Mouse (Mus musculus) ZHBTc4 (cell line): ENCODE results near the gene Tut7.
"Not testable (repeated sequence)": the region's sequence is repeated elsewhere in the genome, so short reads cannot be mapped to it uniquely, and the experiment has no call there.

ENCODE experiments used
- DNase-seq: peaks from one replicate; pipeline ENCODE4 v3.0.0-alpha.2; 2011; ENCODE audit warnings: low read depth, low spot score

Tut7 gene

DNA sequence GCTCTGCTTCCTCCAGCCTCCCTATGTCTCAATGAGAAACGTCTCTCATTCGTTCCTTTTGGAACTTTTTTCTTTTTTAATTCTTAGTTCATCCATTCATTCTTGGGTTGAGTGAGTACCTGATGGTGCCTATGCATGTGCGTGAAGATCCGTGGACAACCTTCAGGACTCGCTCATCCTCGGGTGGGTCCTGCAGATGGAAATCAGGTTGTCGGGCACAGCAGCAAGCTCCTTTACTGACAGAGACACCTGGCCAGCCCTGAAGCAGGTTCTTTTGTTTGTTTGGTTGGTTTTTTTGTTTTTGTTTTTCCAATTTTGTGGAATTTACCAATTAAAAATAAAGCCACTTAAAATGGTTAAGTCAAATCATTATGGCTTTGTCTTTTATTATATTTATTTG lies 9.9 kb upstream of the Tut7 start:
- no peak for DNase-seq

DNA sequence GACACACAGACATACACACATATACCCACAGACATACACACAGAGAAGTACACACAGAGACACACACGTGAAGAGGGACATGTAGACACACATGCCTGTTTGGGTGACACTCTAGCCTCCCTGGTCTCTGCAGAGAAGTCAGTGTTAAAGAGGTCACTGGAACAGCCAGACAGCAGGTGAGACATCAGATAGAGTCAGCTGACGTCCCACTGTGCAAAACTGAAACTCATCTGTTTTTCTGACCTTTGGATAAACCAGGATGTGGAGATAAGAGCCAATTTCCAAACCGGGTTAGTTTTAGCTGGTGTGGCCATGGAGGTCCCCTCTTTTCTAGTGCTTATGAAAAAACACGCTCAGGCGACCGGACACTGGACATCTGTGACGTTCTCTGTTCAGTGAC lies 9.5 kb upstream of the Tut7 start:
- no peak for DNase-seq

DNA sequence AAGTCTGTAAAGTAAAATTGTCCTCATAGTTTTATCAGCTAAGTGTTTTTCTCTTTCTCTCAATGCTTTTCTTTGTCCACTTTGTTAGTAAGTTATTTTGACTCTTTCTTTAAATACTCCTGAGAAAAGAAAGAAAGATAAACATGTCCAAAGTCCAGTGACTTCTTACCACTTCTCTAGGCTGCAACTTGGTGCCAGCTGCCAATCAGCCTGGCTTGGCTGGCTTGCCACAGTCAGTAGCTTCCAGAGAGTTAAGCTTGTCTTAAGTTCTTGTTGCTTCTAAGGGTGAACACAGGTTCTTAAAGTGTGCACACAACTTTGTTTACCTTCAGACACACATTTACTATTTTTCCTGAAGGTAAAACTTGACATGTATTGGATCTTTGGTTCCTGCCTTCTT lies 3.0 kb upstream of the Tut7 start:
- DNase-seq: no peak

DNA sequence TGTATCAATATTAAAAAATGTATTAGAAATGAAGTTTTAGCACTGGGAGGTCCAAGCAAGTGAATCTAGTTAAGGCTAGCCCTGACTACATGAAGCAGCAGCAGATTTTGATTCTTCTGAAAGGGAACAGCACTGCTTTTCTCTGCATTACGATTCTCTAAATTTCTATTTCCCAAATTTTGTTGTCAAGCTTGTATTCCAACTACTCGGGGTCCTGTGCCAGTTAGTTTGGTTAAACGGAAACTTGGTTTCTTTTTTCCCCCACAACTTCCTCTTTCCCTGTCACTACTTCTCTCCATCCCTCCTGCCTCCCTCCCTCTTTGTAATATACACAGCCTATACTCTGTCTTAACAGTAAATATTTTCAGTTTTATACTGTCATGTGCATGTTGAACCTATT lies 2.1 kb downstream of the Tut7 start:
- no peak for DNase-seq

DNA sequence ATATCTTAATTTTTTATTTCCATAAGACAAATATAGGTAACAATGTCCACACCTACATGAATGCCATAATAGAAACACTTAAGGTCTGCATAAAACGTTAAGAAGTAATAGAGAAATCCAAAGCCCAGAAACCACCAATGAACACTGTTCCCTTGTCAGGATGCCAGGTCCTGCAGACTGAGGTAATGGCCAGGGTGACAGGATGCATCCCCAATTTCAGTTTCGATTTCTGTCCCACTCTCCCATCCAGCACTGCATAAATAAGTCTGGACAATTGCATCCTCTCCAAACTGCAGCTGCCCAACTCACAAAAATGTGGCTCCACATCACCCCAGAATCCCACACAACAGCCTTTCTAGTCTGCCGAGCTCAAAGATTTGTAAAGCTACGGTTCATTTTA lies 2.8 kb downstream of the Tut7 start:
- DNase-seq: no peak

DNA sequence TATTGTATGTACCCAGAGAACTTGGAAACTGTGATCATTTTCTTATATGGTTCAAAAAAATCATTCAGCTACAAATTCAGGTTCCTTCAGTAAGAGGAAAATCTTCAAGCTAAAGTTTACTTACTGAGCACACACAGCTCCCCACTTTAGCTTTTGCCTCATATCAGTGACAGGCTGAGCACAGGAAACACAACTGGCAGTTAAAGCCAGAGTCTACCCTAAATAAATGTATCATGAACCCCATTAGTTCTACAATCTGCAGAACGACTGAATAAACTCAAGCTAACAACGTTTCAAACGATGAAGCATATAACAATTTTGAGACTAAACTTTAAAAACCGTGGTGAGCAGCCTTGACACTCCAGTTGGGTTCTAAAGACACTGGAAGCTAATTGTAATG lies 5.6 kb downstream of the Tut7 start:
- no peak for DNase-seq

DNA sequence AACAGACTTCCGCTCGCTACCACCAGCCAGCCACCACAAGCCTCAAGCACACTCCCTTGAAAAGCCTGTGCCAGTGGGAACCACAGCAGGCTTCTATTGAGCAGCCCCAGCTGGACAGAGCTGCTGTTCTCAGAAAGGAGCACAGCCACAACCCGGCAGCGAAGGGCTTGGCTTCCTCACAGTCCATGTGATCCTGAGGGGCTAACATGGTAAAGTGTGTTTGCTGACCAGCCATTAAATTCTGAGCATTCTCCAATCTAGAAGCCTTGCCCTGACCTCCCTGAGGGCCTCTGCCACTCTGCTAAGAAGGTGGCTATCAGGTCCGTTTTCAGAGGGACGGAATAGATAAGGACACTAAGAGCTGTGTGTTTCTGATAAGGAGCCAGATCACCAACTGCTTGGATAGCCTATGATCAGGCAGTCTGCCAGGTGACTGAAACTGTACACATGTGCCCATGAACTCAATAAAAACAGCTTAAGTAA lies 8.8 kb downstream of the Tut7 start:
- DNase-seq: no peak

DNA sequence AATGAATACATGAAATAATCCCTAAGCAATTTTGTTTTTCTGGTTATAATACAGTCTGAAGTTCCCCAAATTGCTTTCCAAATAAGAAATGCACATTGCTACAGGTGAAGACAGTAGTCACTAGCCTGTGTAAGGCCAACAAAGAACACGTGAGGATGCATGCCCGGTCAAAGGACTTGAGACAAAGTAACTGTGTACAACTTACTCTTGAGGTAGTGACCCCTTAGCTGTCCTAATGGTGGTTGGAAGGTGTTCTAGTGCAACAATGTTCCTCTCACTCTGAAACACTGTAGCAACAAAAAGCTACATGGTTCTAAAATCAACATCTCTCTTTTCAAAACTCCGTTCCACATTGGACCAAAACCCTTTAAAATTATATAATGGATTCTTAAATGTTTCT lies 11.4 kb downstream of the Tut7 start:
- DNase-seq: no peak

DNA sequence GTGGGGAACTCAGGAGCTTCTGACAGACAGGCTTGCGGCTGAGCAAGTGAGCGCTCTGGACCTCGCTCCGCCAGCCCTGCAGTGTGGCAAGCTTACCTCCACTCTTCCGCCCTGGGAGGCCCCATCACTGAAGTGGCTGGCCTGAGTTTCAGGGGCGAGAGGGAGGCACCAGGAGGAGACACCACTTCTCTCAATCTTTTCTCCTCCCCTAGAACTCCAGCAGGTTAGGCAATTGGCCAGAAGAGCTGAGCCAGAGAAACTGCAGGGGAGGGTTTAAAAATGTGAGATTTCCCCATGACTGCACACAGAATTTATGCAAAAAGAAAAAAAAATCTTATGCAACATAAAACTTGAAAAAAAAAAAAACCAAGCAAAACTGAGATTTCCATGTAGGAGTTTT lies 21.9 kb downstream of the Tut7 start:
- no peak for DNase-seq

DNA sequence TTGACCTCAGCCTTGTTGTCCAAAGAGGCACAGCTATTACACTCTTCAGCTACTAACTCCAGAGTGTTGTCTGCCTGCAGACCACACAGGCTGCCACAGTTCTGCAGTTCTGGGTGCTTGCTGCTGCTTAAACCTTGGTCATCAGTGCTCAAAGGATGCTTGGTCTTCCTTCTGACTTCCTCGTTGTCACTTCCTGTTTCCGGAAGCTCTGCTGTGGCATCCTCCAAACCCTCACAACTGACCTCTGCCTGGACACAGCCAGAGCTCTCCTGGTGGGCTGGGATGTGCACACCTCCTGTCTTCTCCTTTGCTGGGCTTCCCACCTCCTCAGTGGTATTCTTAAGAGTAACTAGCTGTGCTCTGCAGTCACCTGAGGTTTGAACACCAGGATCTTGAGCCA lies 22.9 kb downstream of the Tut7 start:
- DNase-seq: no peak

DNA sequence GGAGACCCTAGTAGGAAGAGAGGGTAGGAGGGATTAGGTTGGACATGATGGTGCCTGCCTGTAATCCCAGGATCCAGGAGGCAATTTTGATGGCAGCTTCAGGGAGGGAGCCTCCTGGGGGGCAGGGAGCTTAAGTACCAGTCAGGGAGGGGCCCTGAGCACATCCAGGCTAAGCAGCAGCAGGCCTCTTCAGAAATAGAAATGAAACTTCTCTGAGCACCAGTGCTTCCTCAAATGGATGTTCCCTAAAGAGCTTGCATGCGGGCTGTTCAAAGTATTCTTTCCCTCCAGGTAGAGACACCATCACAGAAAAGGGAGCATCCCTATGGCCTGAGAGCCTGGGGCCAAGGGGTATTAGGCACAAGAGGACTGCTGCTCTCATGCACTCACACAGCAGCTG lies 24.6 kb downstream of the Tut7 start:
- no peak for DNase-seq

DNA sequence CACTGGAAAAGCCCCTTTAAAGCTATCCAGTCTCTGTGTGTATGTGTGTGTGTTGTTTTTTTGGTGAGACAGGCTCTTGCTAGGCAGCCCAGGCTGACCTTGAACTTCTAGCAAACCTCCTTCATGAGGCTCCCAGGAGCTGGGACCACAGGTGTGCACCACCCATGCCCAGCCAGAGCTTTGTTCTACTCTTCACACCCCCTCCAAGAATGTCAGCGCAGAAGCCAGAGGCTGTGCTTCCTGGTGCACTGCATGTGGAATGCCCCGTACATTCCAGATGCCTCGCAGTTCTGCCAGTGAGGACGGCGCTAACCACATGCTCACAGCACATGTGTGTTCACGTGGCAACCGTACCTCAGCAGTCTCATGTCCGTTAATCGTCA lies 26.5 kb downstream of the Tut7 start:
- peak; percentile 89 for DNase-seq

DNA sequence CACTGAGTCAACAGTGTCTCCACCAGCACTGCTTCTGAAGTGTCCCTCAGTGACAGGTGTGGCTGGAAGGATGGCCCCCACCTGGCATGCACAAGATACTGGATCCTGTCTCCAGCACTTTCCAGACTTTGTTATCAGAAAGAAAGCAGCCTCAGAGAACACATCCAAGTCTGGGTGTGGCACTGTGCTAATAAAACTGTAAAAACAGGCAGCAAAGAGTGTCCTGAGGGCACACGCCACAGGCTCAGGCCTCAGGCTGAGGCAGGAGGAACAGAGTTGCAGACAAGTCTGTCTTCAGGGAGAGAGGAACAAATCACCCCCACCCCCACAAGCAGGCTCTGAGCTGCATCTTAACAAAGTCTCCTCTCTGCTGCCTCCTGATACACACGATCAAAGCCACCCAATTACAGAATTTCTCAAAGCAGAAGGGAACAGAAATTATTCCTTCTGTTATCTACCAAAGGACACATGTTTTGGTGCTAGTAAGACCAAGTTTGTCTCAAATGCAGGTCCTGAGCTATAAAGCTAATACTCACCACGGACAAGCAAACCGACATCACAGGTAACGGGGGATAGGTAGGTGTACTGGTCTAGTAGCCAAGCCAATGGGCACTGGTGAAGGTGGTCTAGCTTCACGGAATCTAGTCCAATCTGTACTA lies 27.0 kb downstream of the Tut7 start:
- DNase-seq: peak; percentile 67

DNA sequence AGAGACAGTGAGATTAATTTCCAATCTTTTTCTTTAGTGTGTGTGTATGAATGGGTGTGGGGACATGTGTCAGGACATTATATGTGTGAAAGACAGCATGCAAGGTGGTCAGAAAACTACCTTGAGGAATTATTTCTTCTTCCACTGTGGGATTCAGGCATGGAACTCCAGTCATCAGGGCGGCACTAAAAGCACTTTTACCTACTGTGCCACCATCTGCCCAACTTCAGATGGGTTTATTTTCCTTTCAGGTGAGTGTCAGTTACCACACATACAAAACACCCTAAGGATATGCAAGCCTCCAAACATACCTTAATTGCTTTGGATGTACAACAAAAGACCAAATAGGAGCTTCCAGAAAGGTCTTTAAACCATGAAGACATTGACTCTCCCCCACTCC lies 28.2 kb downstream of the Tut7 start:
- no peak for DNase-seq

DNA sequence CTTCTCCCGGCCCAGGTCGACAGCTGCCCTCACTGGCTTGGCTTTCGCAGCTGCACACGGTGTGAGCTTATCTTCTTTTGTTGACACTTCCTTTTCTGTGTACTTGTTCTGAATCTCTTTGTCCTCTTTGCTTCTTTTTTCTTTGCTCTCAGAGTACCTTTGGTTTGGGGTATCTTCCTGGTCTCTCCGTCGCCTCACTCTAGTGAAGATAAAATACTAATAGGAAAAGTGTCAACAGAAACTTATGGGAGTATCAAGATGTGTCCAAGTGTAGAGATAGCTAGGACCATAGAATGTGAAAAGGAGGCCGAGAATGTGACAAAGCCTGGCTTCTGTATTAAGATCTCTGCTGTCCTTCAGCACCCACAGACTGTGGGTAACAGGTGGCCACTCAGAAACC lies 40.8 kb downstream of the Tut7 start, which contains the start of gene Gm49354:
TSS of gene Gm49354 (minus strand) at position 101 of the 400 bp plus-strand sequence.
- DNase-seq: no peak

DNA sequence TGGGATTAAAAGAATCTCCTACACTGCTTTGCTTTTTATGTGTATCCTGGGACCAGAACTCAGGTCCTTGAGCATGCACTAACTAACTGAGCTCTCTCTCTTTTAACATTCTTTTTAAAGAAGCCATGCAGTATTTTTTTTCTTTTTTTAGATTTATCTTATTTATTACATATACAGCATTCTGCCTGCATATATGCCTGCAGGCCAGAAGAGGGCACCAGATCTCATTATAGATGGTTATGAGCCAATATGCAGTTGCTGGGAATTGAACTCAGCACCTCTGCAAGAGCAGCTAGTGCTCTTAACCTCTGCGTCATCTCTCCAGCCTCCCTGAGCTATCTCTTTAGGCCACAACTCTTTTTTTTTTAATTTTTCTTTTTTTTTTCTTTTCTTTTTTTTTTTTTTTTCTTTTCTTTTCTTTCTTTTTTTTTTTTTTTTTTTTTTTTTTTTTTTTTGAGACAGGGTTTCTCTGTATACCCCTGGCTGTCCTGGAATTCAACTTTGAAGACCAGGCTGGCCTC lies 43.1 kb downstream of the Tut7 start:
- DNase-seq: not testable (repeated sequence)

DNA sequence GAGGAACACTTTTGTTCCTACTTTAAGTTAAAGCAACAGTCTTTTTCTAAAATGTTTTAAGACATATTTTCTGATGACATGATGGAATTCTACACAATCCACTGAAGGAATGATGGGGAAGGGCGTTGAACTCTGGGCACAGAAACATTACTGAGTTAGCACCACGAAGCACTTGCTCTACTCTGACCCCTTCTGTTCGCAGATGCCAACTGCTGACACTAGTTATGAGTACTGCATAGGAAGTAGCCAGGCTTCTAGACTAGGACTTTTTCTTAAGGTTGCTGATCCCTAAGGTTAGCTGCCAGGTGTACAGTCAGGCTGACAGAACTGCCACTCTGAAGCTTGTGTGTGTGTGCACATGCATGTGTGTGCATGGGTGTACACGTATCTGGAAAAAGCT lies 43.7 kb downstream of the Tut7 start:
- DNase-seq: peak; percentile 47

DNA sequence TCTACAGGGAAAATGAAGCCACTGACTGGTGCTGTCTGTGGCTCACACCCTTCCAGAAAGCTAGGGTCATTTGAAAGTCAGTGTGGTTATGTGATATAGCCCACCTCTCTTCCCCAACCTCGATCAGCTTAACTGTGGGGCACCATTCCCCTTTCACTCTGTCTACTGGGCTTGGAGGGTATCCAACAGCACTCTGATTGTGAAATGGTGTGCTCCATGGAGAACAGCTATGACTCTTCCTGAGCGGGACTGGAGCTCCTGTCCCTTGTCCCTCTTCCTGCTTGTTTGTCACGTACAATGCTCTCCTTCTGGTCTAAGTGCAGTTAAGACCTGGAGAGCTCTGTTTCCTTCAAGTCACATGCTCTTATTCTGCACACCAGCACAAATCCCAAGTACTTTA lies 47.8 kb downstream of the Tut7 start:
- no peak for DNase-seq

DNA sequence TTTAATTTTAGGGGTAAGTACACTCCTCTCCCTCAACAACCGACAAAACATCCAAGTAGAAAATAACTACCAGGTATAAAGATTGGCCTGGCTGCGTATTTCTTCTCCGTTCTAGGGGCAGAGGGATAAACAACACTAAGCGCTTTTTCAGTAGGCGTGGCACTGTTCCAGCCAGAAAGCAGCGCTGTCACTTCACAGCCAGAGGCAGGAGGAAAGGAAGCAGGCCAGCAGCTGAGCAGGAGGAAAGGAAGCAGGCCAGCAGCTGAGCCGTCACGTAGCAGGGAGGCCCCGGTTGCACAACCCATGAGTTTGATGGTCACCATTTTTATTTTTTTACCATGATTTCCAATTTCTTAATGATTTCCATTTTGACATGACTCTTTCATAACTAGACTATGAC lies 51.7 kb downstream of the Tut7 start:
- peak; percentile 48 for DNase-seq

DNA sequence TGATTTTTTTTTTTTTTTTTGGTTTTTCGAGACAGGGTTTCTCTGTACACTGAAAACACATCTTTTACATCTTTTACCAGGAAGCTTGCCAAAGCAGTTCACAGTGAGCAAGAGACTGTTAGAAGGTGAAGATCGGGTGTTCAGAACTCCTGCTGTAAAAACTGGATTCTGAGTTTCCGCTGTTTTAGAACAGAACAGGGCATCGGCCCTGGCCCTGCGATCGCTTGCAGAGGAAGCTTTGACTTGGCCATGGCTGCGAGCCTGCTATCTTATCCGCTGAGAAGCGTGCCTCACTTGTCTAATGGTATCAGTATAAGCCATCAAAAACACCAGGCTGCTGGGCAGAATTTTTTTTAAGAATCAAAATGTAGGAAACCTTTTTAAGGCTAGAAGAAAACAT lies 52.1 kb downstream of the Tut7 start:
- no peak for DNase-seq

DNA sequence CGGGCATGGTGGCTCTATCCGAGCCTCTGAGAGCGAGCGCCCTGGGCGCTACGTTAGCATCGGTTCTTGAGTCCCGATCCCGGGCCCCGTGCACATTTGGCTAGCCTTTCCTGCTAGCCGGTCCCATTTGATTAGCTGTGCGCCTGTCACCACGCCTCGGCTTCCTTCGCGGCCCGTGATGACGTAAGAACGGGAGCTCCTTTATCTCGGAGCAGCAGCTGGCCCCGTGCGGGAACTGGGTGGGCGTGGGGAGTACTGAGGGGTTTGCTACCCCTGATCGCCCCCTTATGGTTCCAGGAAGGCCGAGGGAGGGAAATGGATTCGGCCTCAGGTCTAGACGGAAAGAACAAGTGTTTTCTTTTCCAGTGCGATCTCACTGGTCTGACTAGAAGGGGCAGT lies 52.8 kb downstream of the Tut7 start:
- DNase-seq: peak; percentile 95

DNA sequence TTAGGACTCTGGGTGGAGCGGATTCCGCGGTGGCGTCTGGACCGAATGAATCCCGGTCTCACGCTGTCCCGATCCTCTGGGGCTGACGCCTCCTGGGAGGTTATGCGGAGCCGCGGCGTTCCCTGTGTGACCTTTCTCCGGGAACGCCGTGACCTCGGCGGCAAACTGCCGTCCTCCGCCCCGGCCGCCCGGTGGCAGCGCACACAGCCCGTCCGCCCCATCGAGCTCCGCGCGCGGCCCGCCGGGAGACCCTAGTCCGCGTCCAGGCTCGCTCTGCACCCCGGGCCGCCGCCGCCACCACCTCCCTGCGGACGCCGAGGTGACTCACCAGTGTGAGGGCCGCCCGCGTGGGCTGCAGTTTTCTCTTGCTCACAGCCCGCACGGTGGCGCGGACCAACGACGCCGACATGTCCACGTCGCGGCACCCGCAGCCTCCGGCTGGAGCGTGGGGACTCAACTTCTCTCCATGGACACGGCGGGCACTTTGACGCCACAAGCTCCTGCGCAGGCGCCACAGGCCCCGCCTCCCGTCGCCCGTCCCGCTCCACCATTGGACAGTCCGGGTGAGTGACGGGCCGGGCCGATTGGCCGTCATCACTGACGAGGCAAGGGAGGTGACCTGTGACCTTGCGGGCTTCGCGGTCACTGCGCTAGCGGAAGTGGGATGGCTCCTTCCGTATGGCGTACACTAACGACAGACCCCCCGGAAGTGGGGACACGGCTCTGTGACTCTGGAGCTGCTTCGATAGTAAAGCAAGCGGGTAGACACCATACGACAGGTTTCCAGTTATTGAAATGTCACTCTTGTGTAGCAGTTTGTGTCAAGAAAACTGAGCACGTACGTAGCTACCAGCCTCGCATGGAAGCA lies 53.4 kb downstream of the Tut7 start, which contains the start of gene Isca1:
TSS of gene Isca1 (minus strand) at position 515 of the 868 bp plus-strand sequence.
- peak; percentile 99 for DNase-seq

DNA sequence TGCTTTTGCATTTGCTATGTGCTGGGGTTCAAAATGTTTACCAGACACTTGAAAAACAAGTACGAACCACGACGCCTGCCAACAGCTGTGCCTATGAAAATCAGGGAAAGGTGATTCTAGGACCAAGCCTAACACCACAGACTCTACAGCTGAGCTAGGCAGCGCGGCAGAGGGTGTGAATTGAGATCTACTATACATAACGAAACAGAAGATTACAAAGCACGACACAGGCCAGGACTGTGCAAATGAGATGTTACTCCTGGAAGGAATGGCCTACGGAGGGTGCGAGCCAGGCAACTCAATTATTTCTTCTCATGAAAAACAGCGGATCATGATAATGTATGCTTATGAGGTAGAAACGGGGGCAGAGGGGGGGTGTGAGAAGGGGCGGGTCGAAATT lies 54.4 kb downstream of the Tut7 start:
- no peak for DNase-seq
